Mouse (Mus musculus): ENCODE measurements around the gene Asic1. TPM values are rescaled to one million over a fixed set of nuclear protein-coding genes. Genes with fewer than 3 reads are reported as not detected.
"Not testable (repeated sequence)": the region's sequence is repeated elsewhere in the genome, so short reads cannot be mapped to it uniquely, and the experiment has no call there.

Asic1 gene
- polyA plus RNA-seq, 1 experiment from 2014 or later: 5.2 TPM

- Histone ChIP-seq H3K27me3 (ENCODE audit: insufficient read depth, poor library complexity, severe bottlenecking) (peaks cover 48% of the 10 kb centered on the region), H3K4me3 (no peak overlapping the region), H3K36me3 (no peaks in the 10 kb centered on the region), H3K27ac (no peak overlapping the region), H3K4me1 (peaks cover 45% of the 10 kb centered on the region), H3K9me3 (no peaks in the 10 kb centered on the region)
- 14% methylated on average over 2 of the region's 2 CpGs for WGBS
- DNase-seq (ENCODE audit: low spot score): no peak
Measured at GRCm38 (mm10) chr15:99697309-99697708, 27.1 kb downstream of the Asic1 start.

GRCm38 (mm10) chr15:99698533-99699085, 28.4 kb downstream of the Asic1 start:
- peaks cover 5% of the 10 kb centered on the region; the same call in 1 of the 2 replicates for H3K36me3 ChIP-seq
- H3K27ac ChIP-seq: no peak overlapping the region
- no peak for DNase-seq (ENCODE audit: low spot score)
- peaks cover 58% of the 10 kb centered on the region for H3K4me1 ChIP-seq
- no peaks in the 10 kb centered on the region for H3K9me3 ChIP-seq
- peaks cover 38% of the 10 kb centered on the region for H3K27me3 ChIP-seq (ENCODE audit: insufficient read depth, poor library complexity, severe bottlenecking)
- 29% methylated on average over 20 of the region's 20 CpGs for WGBS
- no peak overlapping the region for H3K4me3 ChIP-seq

GRCm38 (mm10) chr15:99699715-99700114, 29.5 kb downstream of the Asic1 start:
- no peak for DNase-seq (ENCODE audit: low spot score)
- H3K4me3 ChIP-seq: no peak overlapping the region
- no peak overlapping the region for H3K27ac ChIP-seq
- H3K36me3 ChIP-seq: peaks cover 15% of the 10 kb centered on the region
- H3K9me3 ChIP-seq: no peaks in the 10 kb centered on the region
- 84% methylated on average over 10 of the region's 10 CpGs for WGBS
- H3K4me1 ChIP-seq: peaks cover 64% of the 10 kb centered on the region
- peaks cover 35% of the 10 kb centered on the region for H3K27me3 ChIP-seq (ENCODE audit: insufficient read depth, poor library complexity, severe bottlenecking)

- peaks cover 20% of the 10 kb centered on the region for H3K36me3 ChIP-seq
- peaks cover 35% of the 10 kb centered on the region for H3K27me3 ChIP-seq (ENCODE audit: insufficient read depth, poor library complexity, severe bottlenecking)
- no peak overlapping the region for H3K4me3 ChIP-seq
- no peaks in the 10 kb centered on the region for H3K9me3 ChIP-seq
- DNase-seq (ENCODE audit: low spot score): no peak
- 87% methylated on average over 18 of the region's 18 CpGs for WGBS
- H3K27ac ChIP-seq: no peak overlapping the region; the same call in 1 of the 2 replicates
- H3K4me1 ChIP-seq: peaks cover 60% of the 10 kb centered on the region
Measured at GRCm38 (mm10) chr15:99700219-99701106, 30.3 kb downstream of the Asic1 start.

GRCm38 (mm10) chr15:99701640-99701998, 31.5 kb downstream of the Asic1 start:
- Histone ChIP-seq H3K27ac (peak overlapping the region; percentile 100), H3K27me3 (ENCODE audit: insufficient read depth, poor library complexity, severe bottlenecking) (peaks cover 29% of the 10 kb centered on the region), H3K4me1 (peaks cover 65% of the 10 kb centered on the region), H3K4me3 (peak overlapping the region; percentile 92), H3K36me3 (peaks cover 29% of the 10 kb centered on the region)
- DNase-seq (ENCODE audit: low spot score); H3K9me3 ChIP-seq: not testable (repeated sequence)
- WGBS: 44% methylated on average over 16 of the region's 16 CpGs

GRCm38 (mm10) chr15:99701999-99702900, 32.1 kb downstream of the Asic1 start, which contains the start of gene Smarcd1:
Gene Smarcd1 (plus strand): TSS chr15:99702129.
- H3K27me3 ChIP-seq (ENCODE audit: insufficient read depth, poor library complexity, severe bottlenecking): peaks cover 23% of the 10 kb centered on the region
- no peaks in the 10 kb centered on the region for H3K9me3 ChIP-seq
- H3K27ac ChIP-seq: peak within 1 kb of the TSS; percentile 100
- H3K4me1 ChIP-seq: peaks cover 65% of the 10 kb centered on the region
- WGBS: under 1% methylated on average over 70 of the region's 71 CpGs
- DNase-seq (ENCODE audit: low spot score): peak; percentile 97
- H3K4me3 ChIP-seq: peak within 1 kb of the TSS; percentile 92
- H3K36me3 ChIP-seq: peaks cover 35% of the 10 kb centered on the region

- Histone ChIP-seq H3K4me1 (peaks cover 65% of the 10 kb centered on the region), H3K27me3 (ENCODE audit: insufficient read depth, poor library complexity, severe bottlenecking) (peaks cover 14% of the 10 kb centered on the region), H3K4me3 (peak overlapping the region; percentile 92), H3K27ac (peak overlapping the region; percentile 100; the same call in 1 of the 2 replicates), H3K9me3 (no peaks in the 10 kb centered on the region), H3K36me3 (peaks cover 44% of the 10 kb centered on the region)
- 65% methylated on average over 9 of the region's 9 CpGs for WGBS
- DNase-seq (ENCODE audit: low spot score): no peak
Measured at GRCm38 (mm10) chr15:99703104-99703503, 32.9 kb downstream of the Asic1 start.

- H3K4me1 ChIP-seq: peaks cover 62% of the 10 kb centered on the region
- no peak for DNase-seq (ENCODE audit: low spot score)
- H3K9me3 ChIP-seq: no peaks in the 10 kb centered on the region
- H3K4me3 ChIP-seq: peak overlapping the region; percentile 92; the same call in 1 of the 2 replicates
- WGBS: 72% methylated on average over 5 of the region's 5 CpGs
- peaks cover 49% of the 10 kb centered on the region for H3K36me3 ChIP-seq
- peaks cover 10% of the 10 kb centered on the region; the same call in 1 of the 2 replicates for H3K27me3 ChIP-seq (ENCODE audit: insufficient read depth, poor library complexity, severe bottlenecking)
- peak overlapping the region; percentile 100 for H3K27ac ChIP-seq
Measured at GRCm38 (mm10) chr15:99703676-99704040, 33.5 kb downstream of the Asic1 start.

GRCm38 (mm10) chr15:99704041-99704681, 34.0 kb downstream of the Asic1 start:
- H3K4me1 ChIP-seq: peaks cover 57% of the 10 kb centered on the region
- 46% methylated on average over 23 of the region's 23 CpGs for WGBS
- peak overlapping the region; percentile 100 for H3K27ac ChIP-seq
- peaks cover 4% of the 10 kb centered on the region; the same call in 1 of the 2 replicates for H3K27me3 ChIP-seq (ENCODE audit: insufficient read depth, poor library complexity, severe bottlenecking)
- H3K36me3 ChIP-seq: peaks cover 54% of the 10 kb centered on the region
- DNase-seq (ENCODE audit: low spot score): no peak
- peak overlapping the region; percentile 92 for H3K4me3 ChIP-seq
- no peaks in the 10 kb centered on the region for H3K9me3 ChIP-seq

GRCm38 (mm10) chr15:99704881-99705280, 34.7 kb downstream of the Asic1 start:
- no peaks in the 10 kb centered on the region for H3K9me3 ChIP-seq
- H3K27ac ChIP-seq: peak overlapping the region; percentile 100
- no peak for DNase-seq (ENCODE audit: low spot score)
- H3K4me3 ChIP-seq: peak overlapping the region; percentile 92
- peaks cover 61% of the 10 kb centered on the region for H3K36me3 ChIP-seq
- peaks cover 57% of the 10 kb centered on the region for H3K4me1 ChIP-seq
- no peaks in the 10 kb centered on the region for H3K27me3 ChIP-seq (ENCODE audit: insufficient read depth, poor library complexity, severe bottlenecking)
- 24% methylated on average over 7 of the region's 7 CpGs for WGBS

GRCm38 (mm10) chr15:99705440-99706048, 35.4 kb downstream of the Asic1 start, which contains the start of gene Gm17349:
Gene Gm17349 (minus strand): TSS chr15:99705490.
- peaks cover 51% of the 10 kb centered on the region for H3K4me1 ChIP-seq
- H3K27me3 ChIP-seq (ENCODE audit: insufficient read depth, poor library complexity, severe bottlenecking): no peaks in the 10 kb centered on the region
- DNase-seq (ENCODE audit: low spot score): no peak
- H3K36me3 ChIP-seq: peaks cover 68% of the 10 kb centered on the region
- 69% methylated on average over 11 of the region's 11 CpGs for WGBS
- peak within 1 kb of the TSS; percentile 92 for H3K4me3 ChIP-seq
- H3K9me3 ChIP-seq: no peaks in the 10 kb centered on the region
- H3K27ac ChIP-seq: peak within 1 kb of the TSS; percentile 100

GRCm38 (mm10) chr15:99708176-99708575, 38.0 kb downstream of the Asic1 start:
- Histone ChIP-seq H3K9me3 (no peaks in the 10 kb centered on the region), H3K4me3 (no peak overlapping the region), H3K36me3 (peaks cover 94% of the 10 kb centered on the region), H3K27me3 (ENCODE audit: insufficient read depth, poor library complexity, severe bottlenecking) (no peaks in the 10 kb centered on the region), H3K27ac (no peak overlapping the region), H3K4me1 (peaks cover 36% of the 10 kb centered on the region)
- 95% methylated on average over 13 of the region's 13 CpGs for WGBS
- DNase-seq (ENCODE audit: low spot score): no peak
